Mouse (Mus musculus) C2C12 (cell line): ENCODE measurements at regions not wholly inside any gene's neighbourhood (a gene's known extent, or its start where the extent isn't known, plus 50 kb on each side); places are given as distances from the start of the nearest gene placed in this dataset.

ENCODE experiments used
- H3K27me3 ChIP-seq: one replicate; pipeline ENCODE4 v1.6.1; 2011; ENCODE audit not compliant: control insufficient read depth, insufficient read depth, insufficient read length
- H3K36me3 ChIP-seq: one replicate; pipeline ENCODE4 v1.6.1; 2011; ENCODE audit not compliant: control insufficient read depth, insufficient read depth
- H3K4me3 ChIP-seq: one replicate; pipeline ENCODE4 v1.5.1; 2011; ENCODE audit warnings: mild to moderate bottlenecking, control low read depth; ENCODE audit not compliant: poor library complexity, insufficient read depth, severe bottlenecking
- H3K79me2 ChIP-seq: one replicate; pipeline ENCODE4 v1.6.1; 2011; ENCODE audit not compliant: control insufficient read depth, insufficient read depth
- H3K79me3 ChIP-seq: one replicate; pipeline ENCODE4 v1.6.1; 2011; ENCODE audit warnings: low read depth, control low read depth
- H3ac ChIP-seq: one replicate; pipeline ENCODE3; 2011; ENCODE audit warnings: low read depth; ENCODE audit not compliant: control insufficient read depth, insufficient read length
- CEBPB ChIP-seq: IDR thresholded peaks from one replicate; pipeline ENCODE4 v1.6.1; 2011; ENCODE audit warnings: low read depth, mild to moderate bottlenecking, control low read depth, moderate library complexity
- CTCF ChIP-seq: IDR thresholded peaks from one replicate; pipeline ENCODE4 v1.5.1; 2011; ENCODE audit not compliant: control insufficient read depth, insufficient read depth, insufficient read length
- FOSL1 ChIP-seq: IDR thresholded peaks from one replicate; pipeline ENCODE4 v1.8.0; 2011; ENCODE audit warnings: mild to moderate bottlenecking, low read length; ENCODE audit not compliant: poor library complexity, insufficient read depth, severe bottlenecking
- MAX ChIP-seq: IDR thresholded peaks from one replicate; pipeline ENCODE4 v1.6.1; 2011; ENCODE audit warnings: mild to moderate bottlenecking, control low read depth
- MYOD1 ChIP-seq: IDR thresholded peaks from one replicate; pipeline ENCODE4 v1.6.1; 2011; ENCODE audit warnings: low read depth; ENCODE audit not compliant: control insufficient read depth, insufficient read length
- MYOG ChIP-seq: IDR thresholded peaks from one replicate; pipeline ENCODE4 v1.6.1; 2011; ENCODE audit not compliant: control insufficient read depth, insufficient read length; ENCODE audit errors: extremely low read depth
- USF1 ChIP-seq: IDR thresholded peaks from one replicate; pipeline ENCODE4 v1.6.1; 2011; ENCODE audit warnings: low read depth, mild to moderate bottlenecking, control low read depth, moderate library complexity

DNA sequence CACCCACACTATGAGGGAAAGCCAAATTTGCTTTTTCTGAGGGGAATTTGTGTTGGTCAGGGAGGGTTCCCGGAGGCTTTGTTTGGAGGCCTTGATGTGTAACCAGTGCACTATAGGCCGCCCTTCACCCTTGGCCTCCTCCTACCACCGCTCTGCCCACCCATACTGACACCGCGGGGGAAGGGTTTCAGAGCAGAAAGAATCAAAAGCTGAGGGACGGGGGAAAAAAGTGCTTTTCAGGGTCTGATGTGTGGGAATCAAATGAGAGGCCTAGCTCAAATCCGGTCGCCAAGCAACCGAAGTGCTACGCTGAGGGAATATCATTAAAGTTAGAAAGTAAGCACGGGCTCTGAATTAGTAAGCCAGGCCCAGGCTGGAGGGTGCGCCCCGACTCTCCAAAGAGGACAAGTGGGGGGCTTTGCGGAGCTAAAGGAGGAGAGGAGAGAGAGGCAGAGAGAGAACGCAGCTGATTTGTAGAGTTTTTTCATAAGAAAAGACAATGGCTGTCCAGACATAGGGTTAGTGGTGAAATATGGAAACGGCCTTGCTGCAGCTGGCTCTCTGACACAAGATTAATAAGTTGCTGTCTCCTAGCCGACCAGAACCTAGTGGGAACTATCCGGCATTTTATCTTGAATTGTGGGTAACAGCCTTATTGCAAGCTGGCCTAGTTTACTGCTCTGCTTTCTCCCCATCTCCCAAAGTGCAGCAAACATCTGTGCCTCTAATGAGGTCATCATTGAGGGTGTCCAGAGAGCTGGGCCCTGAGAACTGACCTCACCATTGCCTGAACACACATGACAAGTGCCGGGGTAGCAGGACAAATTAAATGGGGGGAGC lies 438.3 kb downstream of the Sox2 start:
- Histone ChIP-seq H3K36me3 (no peaks in the 10 kb centered on the region), H3K79me3 (no peaks in the 10 kb centered on the region), H3ac (no peak overlapping the region), H3K27me3 (no peaks in the 10 kb centered on the region), H3K79me2 (no peaks in the 10 kb centered on the region), H3K4me3 (no peak overlapping the region)
- TF ChIP-seq FOSL1: no peak
- TF ChIP-seq MYOD1: no peak
- no peak for TF ChIP-seq USF1
- TF ChIP-seq MAX: no peak
- no peak for TF ChIP-seq CEBPB
- no peak for TF ChIP-seq CTCF
- no peak for TF ChIP-seq MYOG

DNA sequence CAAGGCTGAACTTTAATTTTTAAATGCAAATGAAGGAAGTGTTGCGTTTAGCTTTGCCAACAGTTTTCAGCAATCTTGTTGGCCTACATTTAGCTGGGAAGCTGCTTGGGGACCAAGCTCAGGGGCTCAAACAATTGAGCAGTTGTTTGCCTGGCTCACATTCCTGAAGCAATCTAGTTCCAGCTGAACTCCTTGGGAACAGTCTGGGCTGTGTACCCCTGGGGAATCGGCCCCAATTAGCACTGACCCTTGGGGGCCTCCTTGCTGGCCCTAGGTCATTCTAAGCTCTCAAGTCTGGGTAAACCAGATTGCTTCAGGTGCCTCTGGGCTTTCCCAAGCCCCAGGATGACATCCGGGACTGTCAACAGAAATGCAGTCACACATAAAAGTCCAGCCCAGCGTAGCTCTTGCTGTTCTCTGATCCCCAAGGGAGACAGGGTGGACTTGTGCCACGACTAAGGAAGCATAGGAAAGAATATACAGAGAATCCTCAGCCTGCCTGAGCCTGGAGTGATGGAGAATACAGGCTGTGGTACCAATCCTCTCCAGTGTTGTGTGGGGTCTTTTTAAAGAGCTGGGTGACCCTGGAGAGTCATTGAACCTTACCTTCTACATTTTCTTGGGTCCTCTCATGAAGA lies 440.4 kb downstream of the Sox2 start:
- Histone ChIP-seq H3K4me3 (no peak overlapping the region), H3K27me3 (no peaks in the 10 kb centered on the region), H3K36me3 (no peaks in the 10 kb centered on the region), H3K79me2 (no peaks in the 10 kb centered on the region), H3K79me3 (no peaks in the 10 kb centered on the region), H3ac (no peak overlapping the region)
- TF ChIP-seq MYOD1 (no peak), CTCF (no peak), MAX (no peak), USF1 (no peak), FOSL1 (no peak), MYOG (no peak), CEBPB (no peak)

- Histone ChIP-seq H3K79me3 (no peaks in the 10 kb centered on the region), H3ac (no peak overlapping the region), H3K36me3 (no peaks in the 10 kb centered on the region), H3K27me3 (no peaks in the 10 kb centered on the region), H3K4me3 (no peak overlapping the region), H3K79me2 (no peaks in the 10 kb centered on the region)
- no peak for TF ChIP-seq FOSL1
- no peak for TF ChIP-seq CTCF
Measured at GRCm38 (mm10) chr3:35093001-35093400, 442.8 kb downstream of the Sox2 start.

GRCm38 (mm10) chr3:35095221-35095620 lies 445.0 kb downstream of the Sox2 start:
- Histone ChIP-seq H3K36me3 (no peaks in the 10 kb centered on the region), H3ac (no peak overlapping the region), H3K79me3 (no peaks in the 10 kb centered on the region), H3K4me3 (no peak overlapping the region), H3K79me2 (no peaks in the 10 kb centered on the region), H3K27me3 (no peaks in the 10 kb centered on the region)
- TF ChIP-seq MYOG (no peak), MAX (no peak), CTCF (no peak), FOSL1 (no peak), CEBPB (no peak), USF1 (no peak)

DNA sequence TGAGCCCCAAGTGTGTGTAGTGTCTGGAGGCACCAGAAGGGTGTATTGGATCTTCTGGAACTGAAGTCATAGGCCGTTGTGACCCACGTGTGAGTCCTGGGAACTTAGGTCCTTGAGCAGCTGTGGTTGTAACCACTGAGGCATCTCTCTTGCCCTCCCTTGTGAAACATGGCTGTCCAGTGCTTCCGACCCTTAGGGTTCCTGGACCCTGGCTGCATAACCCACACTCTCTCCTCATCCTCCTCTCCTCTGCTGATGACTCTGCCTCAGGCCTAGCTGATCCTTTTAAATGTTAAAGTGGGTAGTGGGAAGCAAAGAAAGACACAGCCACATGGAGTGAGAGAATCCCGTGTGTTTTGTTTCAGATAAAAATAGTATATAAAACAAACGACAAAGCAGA lies 446.2 kb downstream of the Sox2 start:
- no peaks in the 10 kb centered on the region for H3K79me3 ChIP-seq

More for the DNA sequence above, 446.2 kb downstream of the Sox2 start:
- no peak for TF ChIP-seq MYOG
- TF ChIP-seq CTCF: no peak
- TF ChIP-seq USF1: no peak
- TF ChIP-seq FOSL1: no peak
- no peak for TF ChIP-seq CEBPB
- no peak for TF ChIP-seq MYOD1
- no peak overlapping the region for H3K4me3 ChIP-seq
- H3K27me3 ChIP-seq: no peaks in the 10 kb centered on the region
- H3K79me2 ChIP-seq: no peaks in the 10 kb centered on the region
- H3ac ChIP-seq: no peak overlapping the region
- H3K36me3 ChIP-seq: no peaks in the 10 kb centered on the region
